Mouse (Mus musculus) mouse embryonic stem cell (cell line): ENCODE data around the gene Cblb.

Experiments used
- in situ Hi-C, 2 experiments: fragments of 300-500 bp; cut with MboI; formaldehyde crosslinking; loops; 1 replicate in 1 of 2; 3 replicates in 1 of 2; pipeline ENCODE4 v1.14.3; 2019 to 2020; ENCODE audit warnings: low sequenced_read_pairs in 2 of 2, low pct_unique_long_range_greater_than_20kb in 1 of 2, mixed read lengths in 1 of 2; ENCODE audit not compliant: unreplicated experiment in 1 of 2

The Cblb gene

DNA sequence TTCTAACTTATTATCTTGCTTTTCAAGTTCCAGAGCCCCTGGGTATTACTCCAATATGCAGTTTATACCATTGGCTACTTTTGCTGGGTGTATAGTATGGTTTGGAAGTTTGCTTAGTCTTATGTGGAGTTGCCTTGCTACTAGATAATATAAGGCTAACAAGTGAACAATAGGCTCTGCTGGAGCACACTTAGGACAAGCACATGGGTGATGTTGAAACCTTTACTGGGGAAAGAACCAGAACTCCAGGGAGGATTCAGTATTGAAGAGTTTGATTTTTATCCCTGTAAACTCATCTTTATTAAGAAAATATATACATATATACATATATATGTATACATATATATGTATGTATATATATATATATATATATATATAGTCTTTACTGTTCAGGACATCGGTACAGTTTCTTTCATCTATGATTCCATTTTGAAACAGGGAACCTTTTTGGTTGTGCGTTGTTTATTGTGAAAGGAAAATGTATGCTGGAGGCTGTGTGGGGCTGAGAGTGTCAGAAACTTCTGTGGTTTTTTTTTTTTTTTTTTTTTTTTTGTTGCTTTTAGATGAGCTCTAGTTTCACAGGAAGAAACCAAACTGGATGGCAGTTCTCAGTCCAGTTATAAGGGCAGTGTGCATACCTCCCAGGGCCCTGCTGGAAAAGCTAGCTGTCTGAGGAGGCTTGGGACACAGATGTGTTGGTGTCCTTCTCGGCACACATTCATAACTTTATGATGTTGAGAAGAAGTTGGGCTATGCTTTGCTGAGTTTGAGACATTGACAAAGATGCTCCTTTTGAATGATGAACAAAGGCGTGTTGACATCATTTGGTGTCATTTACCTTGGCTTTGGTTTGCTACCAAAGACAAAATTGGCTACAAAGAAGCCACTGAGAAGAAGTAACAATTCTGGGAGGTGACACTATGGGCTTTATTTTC lies 2.6 kb downstream of the Cblb start:
- in situ Hi-C loops: no loop called here

DNA sequence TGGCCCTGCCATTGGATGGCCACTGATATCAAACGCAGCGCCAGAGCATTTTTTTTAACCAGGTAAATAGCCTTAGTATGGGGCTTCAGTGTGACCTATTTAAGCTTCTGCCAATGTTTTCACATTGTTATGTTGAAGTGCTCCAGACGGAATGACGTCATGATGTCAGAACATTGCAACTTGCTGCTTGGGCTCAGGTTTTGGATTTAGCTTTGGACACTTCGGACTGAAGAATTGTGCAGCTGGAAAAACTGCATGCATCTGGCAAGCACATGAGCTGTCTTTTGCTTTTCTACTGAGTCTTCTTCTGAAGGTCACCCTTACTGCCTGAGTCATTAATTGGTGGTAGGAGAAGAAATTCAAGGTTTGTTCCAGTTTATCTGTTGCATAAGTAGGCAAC lies 3.3 kb downstream of the Cblb start:
- in situ Hi-C loops: no loop called here

DNA sequence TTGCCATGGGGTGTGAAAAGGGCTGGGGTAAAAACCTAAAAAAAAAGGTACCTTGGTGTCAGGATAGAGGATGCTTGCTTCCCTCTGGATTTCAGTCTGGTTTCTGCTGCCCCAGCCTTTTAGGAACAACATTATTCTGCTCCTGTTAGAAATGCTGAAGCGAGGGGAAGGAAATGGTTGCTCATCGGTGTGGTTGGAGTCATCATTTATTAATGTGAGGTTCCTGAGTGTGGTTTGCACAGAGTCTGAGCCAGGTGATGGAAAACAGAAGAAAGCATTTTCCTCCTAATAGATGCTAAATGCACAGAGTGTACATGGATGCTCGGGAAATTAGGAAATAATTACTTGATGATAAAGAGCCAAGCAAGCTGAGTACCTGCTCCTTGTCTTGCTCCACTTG lies 5.3 kb downstream of the Cblb start:
- in situ Hi-C loops: no loop called here

DNA sequence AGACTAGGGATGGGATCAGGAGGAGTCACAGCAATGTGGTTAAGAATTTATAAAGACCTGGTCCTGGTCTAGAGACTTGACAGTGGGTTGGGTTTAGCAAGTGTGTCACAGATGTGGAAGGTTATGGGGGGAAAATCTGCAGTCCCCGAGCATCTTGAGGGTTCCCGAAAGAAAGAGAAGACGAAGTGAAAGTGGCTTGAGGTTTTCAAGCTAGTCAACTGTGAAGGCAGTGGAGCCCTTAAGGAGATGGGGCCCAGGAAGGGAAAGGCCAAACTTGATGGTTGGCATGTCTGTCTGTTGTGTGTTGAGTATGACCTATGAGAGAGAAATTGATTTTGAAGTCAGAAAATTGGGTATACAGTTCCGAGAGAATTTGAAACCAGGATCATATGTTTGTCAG lies 7.3 kb downstream of the Cblb start:
- in situ Hi-C loops: no loop called here

DNA sequence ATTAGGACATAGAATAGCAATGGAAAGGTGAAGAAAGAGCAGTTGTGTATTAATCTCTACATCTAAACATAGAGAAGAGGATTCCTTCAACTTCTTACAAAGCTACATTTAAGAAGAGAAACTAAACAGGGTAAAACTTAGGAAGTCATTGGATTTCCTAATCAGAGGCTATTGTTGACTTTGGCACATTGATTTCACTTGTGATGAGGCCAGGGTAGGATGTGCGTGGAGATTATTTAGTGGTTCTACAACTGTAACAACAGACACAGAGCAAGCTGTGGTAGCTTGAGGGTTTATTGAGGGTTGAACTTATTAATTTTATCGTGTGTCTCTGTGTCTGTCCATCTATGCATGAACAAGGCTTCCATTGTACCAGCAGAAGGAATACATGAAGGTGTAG lies 7.8 kb downstream of the Cblb start:
- in situ Hi-C loops: no loop called here

DNA sequence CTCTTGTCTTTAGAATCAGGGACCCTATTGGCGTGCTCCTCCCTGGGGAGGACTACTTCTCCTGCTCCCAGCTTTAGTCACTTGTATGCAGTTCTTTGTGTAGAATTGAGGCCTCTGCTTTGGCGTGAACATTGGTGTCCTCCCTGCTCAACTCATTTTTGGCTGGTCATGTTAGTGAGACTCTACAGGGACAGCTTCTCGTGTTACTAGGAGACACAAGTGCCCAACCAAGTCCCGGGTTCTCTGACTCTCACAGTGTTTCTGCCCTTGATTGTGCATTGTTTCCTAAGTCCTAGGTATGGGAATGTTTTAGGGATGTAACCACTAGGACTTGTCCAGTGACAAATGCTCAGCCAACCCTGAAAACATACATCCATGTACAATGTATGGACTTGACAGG lies 9.9 kb downstream of the Cblb start:
- in situ Hi-C loops: no loop called here

DNA sequence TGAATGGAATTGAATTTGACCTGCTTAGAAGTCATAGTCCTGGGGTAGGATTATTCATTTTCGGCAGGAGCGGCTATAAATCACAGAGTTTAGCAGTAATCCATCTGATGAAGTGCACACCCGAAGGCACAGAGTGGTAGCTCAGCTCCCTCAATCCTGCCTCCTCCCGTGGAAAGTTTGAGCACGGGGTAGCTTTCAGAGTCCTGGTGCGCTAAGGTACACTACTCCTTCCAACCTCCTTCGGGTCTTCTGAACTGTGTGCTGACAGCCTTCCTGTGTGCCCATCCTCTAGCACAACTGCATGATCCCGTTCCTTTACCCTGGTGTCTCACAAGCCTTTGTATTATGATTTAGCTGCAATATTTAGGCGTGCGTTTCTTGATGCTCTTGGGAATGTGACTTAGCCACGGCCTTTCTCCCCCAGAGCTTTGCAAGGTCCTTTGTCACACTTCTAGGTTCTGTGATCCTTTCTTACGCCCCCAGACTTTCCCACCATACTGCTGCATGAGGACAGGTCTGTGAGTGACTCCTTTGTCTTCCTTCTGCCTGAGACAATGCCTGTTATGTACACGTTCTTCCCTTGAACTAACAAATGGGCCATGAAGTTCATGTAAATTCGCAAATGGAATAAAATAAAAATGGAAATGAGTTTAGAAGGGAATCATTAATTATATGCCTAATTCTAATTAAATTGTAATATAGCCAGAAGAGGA lies 11.8 kb downstream of the Cblb start:
- in situ Hi-C loops: no loop called here

DNA sequence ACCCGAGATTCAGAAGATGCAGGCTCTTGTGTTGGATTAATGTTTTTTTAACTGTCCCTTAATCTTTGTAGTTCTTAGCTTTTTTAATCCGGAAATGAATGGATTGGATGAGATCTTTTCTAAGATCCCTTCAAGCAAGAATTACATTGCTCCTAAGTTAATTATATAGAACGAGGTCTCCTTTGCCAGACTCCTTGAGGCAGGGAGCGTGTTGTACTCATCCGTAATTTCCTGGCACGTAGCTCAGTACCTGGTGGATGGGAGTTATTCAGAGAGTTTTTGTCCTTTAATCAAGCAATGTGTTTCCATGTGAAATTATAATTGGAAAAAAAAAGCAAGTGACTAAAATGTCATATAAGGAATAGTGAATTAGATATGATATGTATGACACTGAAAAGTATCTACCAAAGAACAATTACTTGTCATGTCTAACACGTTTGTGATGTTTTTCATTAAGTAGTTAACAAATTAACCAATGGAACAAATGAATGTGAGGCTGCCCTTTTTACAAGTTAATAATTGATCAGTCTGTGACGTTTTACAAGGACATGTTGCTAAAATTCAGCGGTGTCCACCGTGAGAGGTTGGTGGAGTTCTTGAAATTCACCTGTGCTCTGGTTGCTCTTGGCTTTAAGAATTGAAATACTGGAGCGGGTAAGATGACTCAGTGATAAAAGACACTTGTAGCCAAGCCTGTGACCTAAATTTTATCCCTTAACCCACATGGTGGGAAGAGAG lies 12.5 kb downstream of the Cblb start:
- in situ Hi-C loops: no loop called here

DNA sequence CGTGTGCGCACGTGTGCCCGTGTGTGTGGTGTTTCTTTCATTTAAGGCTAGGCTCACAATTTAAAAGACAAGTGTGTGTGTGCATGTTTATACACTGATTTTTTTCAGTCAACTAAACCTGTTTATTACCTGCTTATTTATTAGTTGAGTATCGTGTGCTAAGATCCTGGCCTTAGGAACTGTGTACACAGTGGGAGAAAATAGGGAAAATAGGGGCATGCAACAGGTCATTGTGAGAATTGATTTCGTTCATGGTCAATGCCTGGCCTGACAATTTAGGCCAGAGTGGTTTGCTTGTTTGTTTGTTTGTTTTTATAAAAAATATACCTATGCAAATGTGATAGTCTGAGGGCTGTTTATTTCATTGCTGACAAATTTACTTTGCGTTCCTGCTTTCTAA lies 13.5 kb downstream of the Cblb start:
- in situ Hi-C loops: no loop called here

DNA sequence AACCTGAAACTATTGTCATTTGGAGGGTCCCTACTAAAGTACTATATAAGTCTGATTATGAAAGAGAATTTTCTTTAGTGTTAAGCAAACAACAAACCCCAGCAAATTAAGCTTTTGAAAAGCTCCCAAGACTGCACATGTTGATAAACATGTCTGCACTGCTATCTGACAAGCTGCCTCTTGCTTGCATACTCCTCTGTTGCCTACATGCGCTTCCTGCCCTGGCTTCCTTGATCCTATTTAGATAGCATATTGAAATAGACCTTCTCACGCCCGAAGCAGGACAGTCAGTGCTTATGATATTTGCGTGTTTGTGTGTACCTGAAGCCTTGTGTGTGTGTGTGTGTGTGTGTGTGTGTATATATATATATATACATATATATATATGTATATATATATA lies 14.0 kb downstream of the Cblb start:
- in situ Hi-C loops: no loop called here

DNA sequence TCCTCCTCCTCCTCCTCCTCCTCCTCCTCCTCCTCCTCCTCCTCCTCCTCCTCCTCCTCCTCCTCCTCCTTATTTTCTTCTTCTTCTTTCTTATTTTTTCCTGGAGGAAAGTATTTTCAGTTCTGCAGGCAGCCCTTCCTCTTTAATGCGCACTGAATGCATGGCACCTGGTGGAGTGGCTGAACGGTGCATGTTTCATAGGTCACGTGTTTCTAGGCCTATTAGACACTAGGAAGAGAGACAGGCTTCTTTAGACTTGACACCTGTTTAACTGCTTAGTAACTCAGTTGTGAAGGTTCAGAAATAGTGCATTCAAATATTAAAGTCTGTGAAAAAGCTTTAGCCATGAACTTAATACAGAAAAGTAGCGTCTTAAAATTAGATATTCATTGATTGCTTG lies 15.4 kb downstream of the Cblb start:
- in situ Hi-C loops: no loop called here

DNA sequence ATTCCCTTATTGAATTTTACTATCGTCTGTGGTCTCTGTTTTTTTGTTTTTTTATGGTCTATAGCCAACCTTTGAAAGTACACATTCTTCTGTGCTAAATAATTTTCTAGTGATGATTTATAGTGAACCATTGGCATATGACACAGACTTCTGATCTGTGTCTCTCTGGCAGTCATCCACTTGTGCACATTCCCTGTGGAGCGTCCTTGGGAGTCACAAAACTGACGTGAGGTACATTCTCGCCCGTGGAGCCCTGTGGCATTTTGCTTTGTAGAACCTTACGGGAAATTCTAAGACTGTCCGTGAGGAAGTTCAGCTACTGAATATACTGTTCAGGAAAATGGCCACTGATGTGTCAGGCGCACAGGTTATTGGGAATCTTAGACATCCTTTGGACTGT lies 20.1 kb downstream of the Cblb start:
- in situ Hi-C loops: no loop called here

DNA sequence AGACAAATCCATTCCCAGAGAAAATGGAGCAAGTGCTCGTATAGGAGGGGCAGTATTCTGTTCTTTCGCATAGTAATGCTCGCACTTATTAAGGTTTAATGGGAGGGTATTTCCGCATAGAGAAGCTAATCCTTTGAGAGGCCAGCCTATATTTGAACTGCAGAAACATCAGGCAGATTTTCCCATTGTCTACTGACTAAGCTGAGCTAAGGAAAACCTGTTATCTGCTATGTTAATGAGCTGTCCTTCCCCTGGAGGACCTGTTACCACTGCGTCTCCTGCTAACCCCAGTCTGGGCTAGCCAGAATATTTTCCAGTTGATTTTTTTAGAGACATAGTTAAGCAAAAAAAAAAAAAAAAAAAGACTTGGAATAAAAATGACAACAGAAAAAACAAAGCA lies 21.7 kb downstream of the Cblb start:
- in situ Hi-C loops: no loop called here

DNA sequence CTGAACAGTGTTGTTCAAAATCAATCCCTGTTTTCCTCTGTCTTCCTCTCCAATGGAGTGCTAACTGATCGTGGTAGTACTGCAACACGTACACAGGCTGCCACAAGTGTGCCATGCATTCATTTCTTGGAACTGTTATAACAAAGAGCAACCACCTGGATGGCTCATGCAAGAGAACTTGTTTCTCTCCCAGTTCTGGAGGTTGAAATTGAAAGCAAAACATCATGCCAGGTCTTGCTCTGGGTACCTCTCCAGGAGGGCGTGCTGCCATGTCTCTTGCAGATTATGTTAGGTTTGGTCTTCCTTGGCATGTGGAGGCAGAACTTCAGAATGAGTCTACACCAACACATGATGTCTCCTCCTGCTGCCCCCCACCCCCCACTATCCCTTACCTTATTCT lies 24.2 kb downstream of the Cblb start:
- in situ Hi-C loops: no loop called here

DNA sequence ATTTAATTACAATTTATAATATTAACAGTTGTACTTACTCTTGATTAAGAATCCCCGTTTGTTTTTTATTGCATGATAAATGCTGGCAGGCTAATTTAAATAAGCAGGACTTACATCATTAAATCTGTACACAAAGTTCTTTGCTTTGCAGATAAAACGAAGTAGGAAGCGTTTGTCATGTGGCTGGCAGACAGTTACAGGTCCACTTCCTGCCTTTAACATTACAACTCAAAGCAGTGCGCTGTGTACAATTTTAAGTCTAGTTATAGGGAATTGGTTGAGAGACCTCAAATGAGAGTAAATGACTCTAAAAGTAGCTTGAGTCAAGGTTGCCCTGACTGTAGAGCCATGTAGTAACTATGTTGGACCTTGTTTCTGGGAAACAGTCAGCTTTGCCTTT lies 25.1 kb downstream of the Cblb start:
- in situ Hi-C loops: no loop called here

DNA sequence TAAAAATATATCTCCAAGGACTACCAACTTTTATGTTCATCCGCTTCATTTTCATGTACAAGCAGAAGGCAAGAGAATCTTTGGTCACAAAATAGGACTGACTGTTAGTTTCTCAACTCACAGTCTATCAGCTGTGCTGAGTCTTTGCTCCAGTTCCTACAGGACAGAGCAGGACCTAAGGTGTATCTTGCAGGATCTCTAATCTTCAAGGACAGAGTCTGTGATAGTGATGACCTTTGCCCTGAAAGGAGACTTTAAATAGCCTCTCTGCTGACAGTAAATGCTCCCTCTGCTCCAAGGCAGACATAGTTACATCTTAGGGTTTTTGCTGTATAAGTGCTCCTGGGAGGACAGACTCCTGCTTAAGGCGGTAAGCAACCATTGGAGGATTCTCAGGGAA lies 26.3 kb downstream of the Cblb start:
- in situ Hi-C loops: no loop called here

DNA sequence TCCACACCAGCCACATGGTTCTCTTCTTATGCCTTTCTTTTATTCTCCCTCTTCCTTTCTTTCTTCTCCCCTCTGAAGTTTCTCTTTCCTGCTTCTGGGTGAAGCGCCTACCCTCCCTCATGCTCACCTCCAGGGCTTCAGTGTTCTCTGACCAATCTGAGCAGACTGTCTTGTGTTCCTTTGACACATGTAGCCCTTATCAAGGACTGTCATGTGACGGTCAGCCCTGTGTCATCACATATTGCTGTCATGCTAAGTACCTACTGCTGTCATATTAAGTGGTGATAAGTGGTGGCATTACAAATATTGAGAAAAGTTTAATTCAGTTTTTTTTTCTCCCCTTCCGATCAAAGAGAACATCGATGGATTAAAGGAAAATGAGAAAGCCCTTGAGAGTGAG lies 28.5 kb downstream of the Cblb start:
- in situ Hi-C loops: no loop called here

DNA sequence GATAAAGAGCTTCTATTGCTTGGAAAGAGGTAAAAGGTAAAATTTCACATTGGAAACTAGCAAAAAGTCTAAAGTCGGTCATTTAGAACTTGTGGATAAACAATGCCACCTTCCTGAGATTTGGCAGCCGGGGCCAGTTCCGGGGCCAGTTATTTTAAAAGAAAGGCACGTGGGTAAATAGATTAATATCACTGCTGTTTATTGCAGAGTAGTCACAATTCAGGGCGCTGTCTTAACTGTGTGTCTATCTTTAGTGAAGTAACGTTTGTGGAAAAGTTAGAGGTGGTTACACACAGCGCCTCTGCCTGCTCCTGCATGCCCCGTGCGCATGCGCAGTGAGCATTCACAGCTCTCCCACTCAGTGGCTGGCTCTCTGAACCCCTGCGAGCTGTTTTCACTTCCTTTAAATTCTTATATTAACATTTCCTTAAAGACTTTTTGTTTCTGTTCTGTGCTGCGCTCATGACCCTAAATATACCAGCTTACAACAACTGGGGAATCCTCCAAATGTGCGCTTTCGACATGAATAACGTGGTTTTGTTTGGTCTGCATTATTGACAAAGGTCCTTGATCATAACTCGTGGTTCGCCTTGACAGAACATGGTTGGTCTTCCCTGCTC lies 29.2 kb downstream of the Cblb start:
- in situ Hi-C loops: no loop called here

DNA sequence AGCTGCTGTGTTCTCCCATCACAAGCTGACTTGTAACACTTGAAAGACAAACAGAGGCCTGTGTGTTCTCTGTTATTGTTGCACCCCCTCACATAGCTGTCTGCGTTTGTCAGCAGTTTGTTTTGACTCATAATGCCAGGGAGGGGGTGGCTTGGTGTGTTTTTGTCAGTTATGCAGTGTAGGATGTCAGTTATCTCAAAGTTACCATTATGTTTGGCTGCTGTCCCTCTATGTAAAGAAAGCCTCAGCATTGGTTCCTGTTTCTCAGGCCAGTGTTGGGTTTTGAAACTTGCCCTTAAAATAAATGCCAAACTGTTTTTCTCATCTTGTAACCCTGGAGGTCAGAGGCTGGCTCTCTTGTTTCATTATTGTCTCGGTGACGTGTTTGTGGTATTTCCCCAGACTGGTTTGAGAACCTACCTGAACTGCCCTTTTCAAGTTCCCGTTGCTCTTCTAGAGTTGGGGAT lies 30.0 kb downstream of the Cblb start:
- in situ Hi-C loops: no loop called here
